Mouse (Mus musculus): ENCODE measurements around the gene Dock1.

DNA sequence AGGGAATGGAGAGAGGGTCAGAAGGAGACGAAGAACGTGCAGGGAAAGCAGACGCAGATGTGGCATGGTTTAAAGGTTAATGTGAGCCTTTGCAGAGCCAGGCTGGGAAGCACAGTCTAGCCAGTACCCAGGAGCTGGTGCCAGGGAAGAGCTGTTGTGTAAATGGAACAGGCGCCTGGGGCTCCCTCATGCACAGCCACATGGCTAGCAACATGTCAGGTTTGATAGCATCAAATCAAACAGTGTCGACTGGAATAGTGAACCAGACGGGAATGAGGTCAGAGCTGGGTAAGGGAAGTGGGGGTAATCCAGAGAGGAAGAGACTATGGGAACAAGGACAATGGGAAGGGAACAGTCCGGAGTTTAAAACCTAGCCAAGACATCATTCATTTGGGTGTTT, 384.2 kb downstream of the Dock1 start:
- TF ChIP-seq CTCF (IDR thresholded peaks at IDR 0.05; ENCODE audit: low read depth, low read length) (no peak), POLR2A (IDR thresholded peaks at IDR 0.05; ENCODE audit: insufficient read depth, low read length) (no peak), EP300 (IDR thresholded peaks at IDR 0.05; ENCODE audit: insufficient read depth, low read depth, low read length) (no peak)
